Mouse (Mus musculus) stomach, postnatal 0 days (tissue): ENCODE measurements around the gene Gm49510.

Source experiments
- CTCF ChIP-seq: IDR thresholded peaks from 2 replicates; pipeline ENCODE4 v1.5.1; 2016; ENCODE audit warnings: antibody characterized with exemption, low read depth, mild to moderate bottlenecking, moderate library complexity
- EP300 ChIP-seq: optimal IDR thresholded peaks from 2 replicates; pipeline ENCODE3; 2016; ENCODE audit warnings: antibody characterized with exemption

DNA sequence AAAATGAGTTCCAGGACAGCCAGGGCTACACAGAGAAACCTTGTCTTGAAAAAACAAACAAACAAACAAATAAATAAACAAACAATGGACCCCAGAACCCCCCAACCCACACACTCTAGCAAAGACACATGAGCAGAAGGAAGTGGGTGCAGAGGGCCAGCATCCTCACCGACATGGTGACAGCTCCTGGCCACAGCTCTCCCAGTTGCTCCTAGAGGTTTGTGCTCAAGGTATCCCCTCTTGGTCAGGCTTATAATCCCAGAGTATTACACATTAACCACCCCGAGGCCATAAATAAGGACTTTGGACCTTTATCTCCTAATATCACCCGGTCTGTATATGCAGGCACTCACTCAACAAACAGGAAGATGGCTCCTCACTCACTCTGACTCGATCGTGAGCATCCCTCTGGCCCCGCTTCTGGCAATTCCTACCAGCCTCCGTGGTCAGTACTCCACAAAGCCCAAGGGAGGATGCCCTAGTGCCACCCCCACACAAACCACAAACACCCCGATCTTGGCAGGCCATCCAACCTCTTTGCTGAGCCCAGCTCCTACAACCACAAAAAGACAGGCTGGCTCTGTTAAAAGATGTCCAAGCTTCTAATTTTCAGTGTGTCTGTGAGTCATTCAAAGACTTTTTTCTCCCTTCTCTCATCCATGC lies 44.0 kb upstream of the Gm49510 start, which contains the start of gene Lgals2:
- TF ChIP-seq EP300 (no peak), CTCF (no peak)
